Mouse (Mus musculus) limb, embryonic 11.5 days (tissue): ENCODE results near the gene 4932438A13Rik. TPM values are rescaled to one million over a fixed set of nuclear protein-coding genes. Genes with fewer than 3 reads are reported as not detected.

ENCODE experiments used
- ATAC-seq: fragments of 200-750 bp; cut with Nextera tagmentation; 2 replicates; pipeline ENCODE4 v1.8.0; 2017; ENCODE audit warnings: low read depth; ENCODE audit not compliant: insufficient number of reproducible peaks, low FRiP score, low TSS enrichment
- DNase-seq: peaks from one replicate; pipeline ENCODE4 v3.0.0-alpha.2; 2015; ENCODE audit warnings: low spot score
- H3K27ac ChIP-seq: fragments of 300-500 bp; sonication (generic); replicated peaks from 2 replicates; pipeline ENCODE4 v1.5.1; 2014; ENCODE audit warnings: low read depth, mild to moderate bottlenecking, low read length
- H3K27me3 ChIP-seq: fragments of 300-500 bp; sonication (generic); 2 replicates; pipeline ENCODE4 v1.6.1; 2014; ENCODE audit warnings: mild to moderate bottlenecking, low read length, mixed read lengths; ENCODE audit not compliant: control insufficient read depth, insufficient read depth
- H3K36me3 ChIP-seq: fragments of 300-500 bp; sonication (generic); 2 replicates; pipeline ENCODE4 v1.6.1; 2014; ENCODE audit warnings: mild to moderate bottlenecking, low read length, moderate library complexity, mixed read lengths; ENCODE audit not compliant: control insufficient read depth, insufficient read depth
- H3K4me1 ChIP-seq: fragments of 300-500 bp; sonication (generic); 2 replicates; pipeline ENCODE4 v1.6.1; 2014; ENCODE audit warnings: low read length, mixed read lengths; ENCODE audit not compliant: control insufficient read depth, insufficient read depth
- H3K4me2 ChIP-seq: fragments of 300-500 bp; sonication (generic); 2 replicates; pipeline ENCODE4 v1.6.1; 2014; ENCODE audit warnings: low read depth, mild to moderate bottlenecking, moderate library complexity; ENCODE audit not compliant: severe bottlenecking
- H3K4me3 ChIP-seq: fragments of 300-500 bp; sonication (generic); 2 replicates; pipeline ENCODE4 v1.5.1; 2014; ENCODE audit warnings: low read depth, low read length
- H3K9ac ChIP-seq: fragments of 300-500 bp; sonication (generic); 2 replicates; pipeline ENCODE4 v1.6.1; 2014; ENCODE audit warnings: mild to moderate bottlenecking, low read length
- H3K9me3 ChIP-seq: fragments of 300-500 bp; sonication (generic); 2 replicates; pipeline ENCODE4 v1.6.1; 2016; ENCODE audit warnings: low read length; ENCODE audit not compliant: control insufficient read depth
- WGBS: fragments of 180-500 bp; shearing (Covaris S2); extraction: QIAGEN DNeasy Blood & Tissue Kit; methylation state at CpG from one replicate; pipeline ENCODE4 v1.1.7; 2014; 5-methylcytosine and 5-hydroxymethylcytosine counted together
- polyA plus RNA-seq: library from polyadenylated mRNA; unstranded; fragments of >200 nt; fragmentation: Nextera tagmentation; extraction: Ambion mirVana; gene quantifications from 2 replicates; pipeline ENCODE4 v1.2.1, GENCODE M21; 2014

Gene 4932438A13Rik
- polyA plus RNA-seq, 1 experiment from 2014 or later, result 44.0 TPM

GRCm38 (mm10) chr3:37037979-37038378 lies 175.1 kb downstream of the 4932438A13Rik start:
- 90% methylated on average over 2 of the region's 2 CpGs for WGBS
- Histone ChIP-seq H3K4me1 (no peaks in the 10 kb centered on the region), H3K36me3 (peaks cover 3% of the 10 kb centered on the region; the same call in 1 of the 2 replicates)

GRCm38 (mm10) chr3:37039811-37040210 lies 176.9 kb downstream of the 4932438A13Rik start:
- no peak overlapping the region for H3K9ac ChIP-seq
- no peak for DNase-seq
- no peaks in the 10 kb centered on the region for H3K4me1 ChIP-seq
- H3K27me3 ChIP-seq, result no peaks in the 10 kb centered on the region
- no peak overlapping the region for H3K4me2 ChIP-seq
- no peak overlapping the region for H3K27ac ChIP-seq
- ATAC-seq, result no peak
- no peak overlapping the region for H3K4me3 ChIP-seq
- H3K36me3 ChIP-seq, result peaks cover 3% of the 10 kb centered on the region; the same call in 1 of the 2 replicates
- H3K9me3 ChIP-seq, result no peaks in the 10 kb centered on the region

More at GRCm38 (mm10) chr3:37037979-37038378, 175.1 kb downstream of the 4932438A13Rik start:
- DNase-seq (no peak), ATAC-seq (no peak)
- Histone ChIP-seq H3K9ac (no peak overlapping the region), H3K4me3 (no peak overlapping the region), H3K27me3 (no peaks in the 10 kb centered on the region), H3K27ac (no peak overlapping the region), H3K9me3 (no peaks in the 10 kb centered on the region), H3K4me2 (no peak overlapping the region)

GRCm38 (mm10) chr3:37051491-37051890 lies 188.6 kb downstream of the 4932438A13Rik start:
- Histone ChIP-seq H3K27ac (no peak overlapping the region), H3K4me1 (no peaks in the 10 kb centered on the region), H3K9ac (no peak overlapping the region), H3K9me3 (no peaks in the 10 kb centered on the region), H3K4me2 (no peak overlapping the region), H3K4me3 (no peak overlapping the region), H3K36me3 (no peaks in the 10 kb centered on the region; the same call in 1 of the 2 replicates), H3K27me3 (no peaks in the 10 kb centered on the region)
- DNase-seq (no peak), ATAC-seq (no peak)
- 95% methylated on average over 1 of the region's 1 CpGs for WGBS

GRCm38 (mm10) chr3:37063406-37063805 lies 200.5 kb downstream of the 4932438A13Rik start, which contains the start of gene Adad1:
Gene Adad1, plus strand, starts transcription at chr3:37063527.
- 46% methylated on average over 36 of the region's 39 CpGs for WGBS
- Histone ChIP-seq H3K4me1 (no peaks in the 10 kb centered on the region), H3K9me3 (no peaks in the 10 kb centered on the region), H3K4me2 (peak within 1 kb of the TSS; percentile 34; the same call in 1 of the 2 replicates), H3K9ac (no peak within 1 kb of the TSS), H3K27ac (no peak within 1 kb of the TSS), H3K36me3 (no peaks in the 10 kb centered on the region), H3K4me3 (no peak within 1 kb of the TSS), H3K27me3 (no peaks in the 10 kb centered on the region)
- ATAC-seq, result peak; percentile 51; the same call in 1 of the 2 replicates
- no peak for DNase-seq

- Histone ChIP-seq H3K4me2 (no peak overlapping the region), H3K9me3 (0 out of 2 replicates have a peak, but pooled peaks cover 2% of the 10 kb centered on the region), H3K9ac (no peak overlapping the region), H3K4me3 (no peak overlapping the region), H3K36me3 (no peaks in the 10 kb centered on the region), H3K27ac (no peak overlapping the region), H3K27me3 (no peaks in the 10 kb centered on the region), H3K4me1 (no peaks in the 10 kb centered on the region)
- ATAC-seq (no peak), DNase-seq (no peak)
Observed at GRCm38 (mm10) chr3:37073211-37073610, 210.3 kb downstream of the 4932438A13Rik start.

- Histone ChIP-seq H3K4me3 (no peak overlapping the region), H3K36me3 (no peaks in the 10 kb centered on the region), H3K9me3 (no peaks in the 10 kb centered on the region), H3K27me3 (no peaks in the 10 kb centered on the region), H3K4me2 (no peak overlapping the region), H3K27ac (no peak overlapping the region), H3K9ac (no peak overlapping the region), H3K4me1 (no peaks in the 10 kb centered on the region)
- DNase-seq (no peak), ATAC-seq (no peak)
- WGBS, result 86% methylated on average over 4 of the region's 4 CpGs
Observed at GRCm38 (mm10) chr3:37084860-37085259, 222.0 kb downstream of the 4932438A13Rik start.

GRCm38 (mm10) chr3:37090721-37091120 lies 227.8 kb downstream of the 4932438A13Rik start:
- no peaks in the 10 kb centered on the region for H3K4me1 ChIP-seq
- no peak overlapping the region for H3K4me2 ChIP-seq
- H3K9me3 ChIP-seq, result no peaks in the 10 kb centered on the region
- H3K27ac ChIP-seq, result no peak overlapping the region
- H3K27me3 ChIP-seq, result no peaks in the 10 kb centered on the region
- DNase-seq, result no peak
- H3K36me3 ChIP-seq, result no peaks in the 10 kb centered on the region
- H3K4me3 ChIP-seq, result no peak overlapping the region
- no peak overlapping the region for H3K9ac ChIP-seq
- no peak for ATAC-seq

Other genes starting within 250 kb of the 4932438A13Rik start
- 18.1 and 20.8 TPM in 2 replicates for gene Bbs7, start 249.6 kb upstream of the 4932438A13Rik start, polyA plus RNA-seq
- 3.3 and 5.0 TPM in 2 replicates for gene Trpc3, start 172.9 kb upstream of the 4932438A13Rik start, polyA plus RNA-seq
- 0.55 and 0.67 TPM in 2 replicates for gene Adad1, start 200.4 kb downstream of the 4932438A13Rik start, polyA plus RNA-seq